Mouse (Mus musculus) lung, embryonic 15.5 days (tissue): ENCODE data around the gene Yipf7. TPM values are rescaled to one million over a fixed set of nuclear protein-coding genes. Genes with fewer than 3 reads are reported as not detected.

ENCODE experiments used
- ATAC-seq: fragments of 200-750 bp; cut with Nextera tagmentation; 2 replicates; pipeline ENCODE4 v1.8.0; 2017; ENCODE audit warnings: moderate number of reproducible peaks, borderline replicate concordance; ENCODE audit not compliant: low FRiP score, low TSS enrichment; ENCODE audit errors: extremely low read depth
- H3K27ac ChIP-seq: fragments of 300-500 bp; sonication (generic); 2 replicates; pipeline ENCODE4 v1.5.1; 2015; ENCODE audit warnings: moderate library complexity, mild to moderate bottlenecking, inconsistent platforms
- H3K27me3 ChIP-seq: fragments of 300-500 bp; sonication (generic); 2 replicates; pipeline ENCODE4 v1.6.1; 2015; ENCODE audit warnings: inconsistent platforms
- H3K36me3 ChIP-seq: fragments of 300-500 bp; sonication (generic); 2 replicates; pipeline ENCODE4 v1.6.1; 2015; ENCODE audit warnings: inconsistent platforms
- H3K4me1 ChIP-seq: fragments of 300-500 bp; sonication (generic); 2 replicates; pipeline ENCODE4 v1.6.1; 2015; ENCODE audit warnings: inconsistent platforms
- H3K4me2 ChIP-seq: fragments of 300-500 bp; sonication (generic); 2 replicates; pipeline ENCODE4 v1.6.1; 2015; ENCODE audit warnings: inconsistent platforms, mild to moderate bottlenecking, moderate library complexity
- H3K4me3 ChIP-seq: fragments of 300-500 bp; sonication (generic); 2 replicates; pipeline ENCODE4 v1.5.1; 2015; ENCODE audit warnings: mild to moderate bottlenecking, inconsistent platforms
- H3K9ac ChIP-seq: fragments of 300-500 bp; sonication (generic); 2 replicates; pipeline ENCODE4 v1.6.1; 2015; ENCODE audit warnings: inconsistent platforms
- H3K9me3 ChIP-seq: fragments of 300-500 bp; sonication (generic); 2 replicates; pipeline ENCODE4 v1.6.1; 2016; ENCODE audit warnings: inconsistent platforms
- WGBS: fragments of 180-500 bp; shearing (Covaris S2); methylation state at CpG from one replicate; pipeline ENCODE4 v1.1.7; 2015; 5-methylcytosine and 5-hydroxymethylcytosine counted together
- polyA plus RNA-seq: library from polyadenylated mRNA; unstranded; fragments of >200 nt; fragmentation: Nextera tagmentation; extraction: Ambion mirVana; gene quantifications from 2 replicates; pipeline ENCODE4 v1.2.1, GENCODE M21; 2015

Yipf7 gene
- polyA plus RNA-seq, 1 experiment from 2014 or later = 1.8 TPM

- Histone ChIP-seq H3K4me2 (no peak overlapping the region), H3K27me3 (no peaks in the 10 kb centered on the region), H3K36me3 (no peaks in the 10 kb centered on the region), H3K4me1 (no peaks in the 10 kb centered on the region), H3K9ac (no peak overlapping the region), H3K27ac (no peak overlapping the region), H3K4me3 (no peak overlapping the region), H3K9me3 (no peaks in the 10 kb centered on the region)
- no peak for ATAC-seq
Observed at GRCm38 (mm10) chr5:69489046-69489445, 53.4 kb downstream of the Yipf7 start.

GRCm38 (mm10) chr5:69467520-69467919, 74.9 kb downstream of the Yipf7 start:
- Histone ChIP-seq H3K4me3 (no peak overlapping the region), H3K27me3 (no peaks in the 10 kb centered on the region), H3K4me1 (no peaks in the 10 kb centered on the region), H3K9ac (no peak overlapping the region), H3K9me3 (no peaks in the 10 kb centered on the region), H3K4me2 (no peak overlapping the region), H3K36me3 (no peaks in the 10 kb centered on the region), H3K27ac (no peak overlapping the region)
- no peak for ATAC-seq
- WGBS = 44% methylated on average over 1 of the region's 1 CpGs

Other genes starting within 250 kb of the Yipf7 start
- 3.2 and 3.3 TPM in 2 replicates for gene Kctd8, start 201.0 kb downstream of the Yipf7 start, polyA plus RNA-seq
- gene Guf1, start 14.3 kb upstream of the Yipf7 start, polyA plus RNA-seq = 32.7 and 36.4 TPM in 2 replicates
- gene Gnpda2, start 49.7 kb upstream of the Yipf7 start, polyA plus RNA-seq = 40.8 and 41.2 TPM in 2 replicates